Mouse (Mus musculus) thymus, adult 2 months (tissue): ENCODE measurements at regions not wholly inside any gene's neighbourhood (a gene's known extent, or its start where the extent isn't known, plus 50 kb on each side); places are given as distances from the start of the nearest gene placed in this dataset.
"Not testable (repeated sequence)": the region's sequence is repeated elsewhere in the genome, so short reads cannot be mapped to it uniquely, and the experiment has no call there.

ENCODE experiments used
- DNase-seq: peaks from one replicate; pipeline ENCODE4 v3.0.0; 2021
- H3K27ac ChIP-seq: fragments of 200-500 bp; 2 replicates; pipeline ENCODE4 v1.5.1; 2012; ENCODE audit warnings: low read length, control low read depth; ENCODE audit not compliant: control insufficient read depth, insufficient read depth
- H3K27me3 ChIP-seq: fragments of 200-500 bp; 2 replicates; pipeline ENCODE4 v1.6.1; 2012; ENCODE audit warnings: mild to moderate bottlenecking, low read length, moderate library complexity, mixed read lengths; ENCODE audit not compliant: control insufficient read depth, insufficient read depth
- H3K36me3 ChIP-seq: fragments of 200-500 bp; 2 replicates; pipeline ENCODE4 v1.6.1; 2012; ENCODE audit warnings: mild to moderate bottlenecking, low read length, moderate library complexity; ENCODE audit not compliant: control insufficient read depth, insufficient read depth
- H3K4me1 ChIP-seq: fragments of 200-500 bp; replicated peaks from 2 replicates; pipeline ENCODE4 v1.6.1; 2012; ENCODE audit warnings: low read length; ENCODE audit not compliant: control insufficient read depth, insufficient read depth
- H3K4me3 ChIP-seq: fragments of 200-500 bp; 2 replicates; pipeline ENCODE4 v1.5.1; 2012; ENCODE audit warnings: mild to moderate bottlenecking, low read length, control low read depth, moderate library complexity; ENCODE audit not compliant: control insufficient read depth, insufficient read depth
- CTCF ChIP-seq: fragments of 200-500 bp; IDR thresholded peaks from 2 replicates; pipeline ENCODE4 v1.5.1; 2012; ENCODE audit warnings: mild to moderate bottlenecking, control low read depth, low read length, moderate library complexity, borderline replicate concordance; ENCODE audit not compliant: control insufficient read depth, poor library complexity, insufficient read depth; ENCODE audit errors: extremely low read depth
- POLR2A ChIP-seq: fragments of 200-500 bp; IDR thresholded peaks from 2 replicates; pipeline ENCODE4 v1.6.1; 2012; ENCODE audit warnings: mild to moderate bottlenecking, low read length, control low read depth, moderate library complexity; ENCODE audit not compliant: control insufficient read depth, poor library complexity, insufficient read depth; ENCODE audit errors: extremely low read depth
- WGBS: fragments of 180-500 bp; shearing (Covaris S2); methylation state at CpG from one replicate; pipeline ENCODE4 v1.1.7; 2018; 5-methylcytosine and 5-hydroxymethylcytosine counted together

DNA sequence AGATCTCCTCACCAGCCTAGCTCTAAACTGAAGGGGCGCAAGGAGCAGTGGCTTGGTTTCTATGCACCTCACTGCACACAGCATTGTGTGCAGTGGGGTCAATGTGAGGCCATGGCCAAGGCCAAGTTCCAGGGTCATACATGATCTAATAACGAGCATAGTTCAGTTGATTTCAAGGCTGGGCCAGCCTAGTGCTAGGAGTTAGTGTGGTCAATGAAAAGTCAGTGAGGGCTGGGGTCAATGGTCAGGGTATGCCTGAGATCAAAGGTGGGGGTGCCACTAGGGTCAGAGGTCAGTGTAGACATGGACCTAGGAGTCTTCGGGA lies 219.7 kb downstream of the Tpra1 start:
- DNase-seq, result no peak
- Histone ChIP-seq H3K36me3 (no peaks in the 10 kb centered on the region), H3K4me3 (no peak overlapping the region), H3K27me3 (no peaks in the 10 kb centered on the region), H3K4me1 (no peaks in the 10 kb centered on the region), H3K27ac (no peak overlapping the region)
- TF ChIP-seq CTCF (no peak), POLR2A (no peak)
- WGBS, result 94% methylated on average over 3 of the region's 3 CpGs

DNA sequence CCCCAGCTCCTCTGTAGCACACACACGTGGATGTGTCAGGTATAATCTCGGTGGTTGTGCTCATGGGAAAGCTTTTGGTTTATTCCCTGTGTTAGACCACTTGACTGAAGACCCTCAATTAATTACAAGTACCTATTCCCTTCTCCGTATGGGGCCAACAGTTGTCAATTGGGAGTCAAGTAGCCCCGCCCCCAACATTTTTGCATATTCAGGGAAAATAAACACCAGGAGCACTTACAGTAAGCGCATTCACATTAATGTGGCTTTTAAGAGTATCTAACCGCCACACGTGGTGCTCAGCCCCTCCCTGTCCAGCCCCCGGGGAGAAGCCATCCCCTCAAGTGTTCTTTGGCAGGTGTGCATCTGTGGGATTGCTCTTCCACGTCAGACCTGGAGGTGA lies 223.9 kb downstream of the Tpra1 start:
- Histone ChIP-seq H3K27me3 (no peaks in the 10 kb centered on the region), H3K4me1 (no peaks in the 10 kb centered on the region), H3K27ac (no peak overlapping the region), H3K4me3 (no peak overlapping the region), H3K36me3 (no peaks in the 10 kb centered on the region)
- WGBS, result 60% methylated on average over 9 of the region's 9 CpGs
- TF ChIP-seq CTCF, result no peak
- TF ChIP-seq POLR2A, result no peak
- no peak for DNase-seq

DNA sequence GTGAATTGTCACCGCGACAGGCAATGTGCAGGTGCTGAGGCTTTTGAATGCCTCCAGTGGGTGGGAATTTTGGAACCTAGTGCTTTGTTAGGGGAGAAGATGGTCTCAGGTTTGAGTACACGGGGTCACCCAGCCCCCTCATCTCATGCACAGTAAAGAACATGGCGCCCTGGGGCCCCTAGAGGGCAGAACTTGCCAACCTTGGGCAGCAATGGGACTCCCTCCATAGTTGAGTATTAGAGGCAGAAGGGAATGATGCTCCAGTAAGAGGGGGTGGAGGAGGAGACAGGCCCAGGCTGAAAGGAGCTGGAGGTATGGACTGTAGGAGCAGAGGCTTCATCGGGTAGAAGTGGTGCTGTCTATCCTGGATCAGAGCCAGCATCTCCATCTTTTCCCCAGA lies 226.1 kb downstream of the Tpra1 start:
- H3K4me3 ChIP-seq, H3K27ac ChIP-seq, H3K4me1 ChIP-seq, H3K36me3 ChIP-seq, H3K27me3 ChIP-seq, DNase-seq: not testable (repeated sequence)
- 66% methylated on average over 5 of the region's 5 CpGs for WGBS

DNA sequence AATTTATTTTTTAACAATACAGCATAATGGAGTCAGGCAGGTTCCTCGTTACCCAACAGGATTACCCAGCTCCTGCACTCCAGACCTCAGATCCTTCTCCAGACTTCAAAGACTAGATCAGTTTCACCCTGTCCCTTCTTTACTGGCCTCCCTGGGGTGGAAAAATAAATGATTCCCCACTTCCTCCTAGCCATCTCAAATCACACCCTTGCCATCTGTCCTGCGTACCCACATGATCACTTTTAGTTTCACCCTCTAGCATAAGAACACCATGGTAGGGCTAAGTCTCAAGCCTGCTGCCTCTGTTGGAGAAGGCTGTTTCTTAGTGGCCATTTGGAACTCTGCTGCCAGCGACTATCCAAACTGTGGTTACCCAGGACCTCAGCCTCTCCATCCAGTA lies 222.0 kb downstream of the Plxna1 start:
- Histone ChIP-seq H3K4me1 (no peaks in the 10 kb centered on the region), H3K27me3 (no peaks in the 10 kb centered on the region), H3K27ac (no peak overlapping the region), H3K4me3 (no peak overlapping the region), H3K36me3 (no peaks in the 10 kb centered on the region)
- DNase-seq, result no peak
- TF ChIP-seq POLR2A, result no peak
- TF ChIP-seq CTCF, result no peak
- 70% methylated on average over 3 of the region's 3 CpGs for WGBS

DNA sequence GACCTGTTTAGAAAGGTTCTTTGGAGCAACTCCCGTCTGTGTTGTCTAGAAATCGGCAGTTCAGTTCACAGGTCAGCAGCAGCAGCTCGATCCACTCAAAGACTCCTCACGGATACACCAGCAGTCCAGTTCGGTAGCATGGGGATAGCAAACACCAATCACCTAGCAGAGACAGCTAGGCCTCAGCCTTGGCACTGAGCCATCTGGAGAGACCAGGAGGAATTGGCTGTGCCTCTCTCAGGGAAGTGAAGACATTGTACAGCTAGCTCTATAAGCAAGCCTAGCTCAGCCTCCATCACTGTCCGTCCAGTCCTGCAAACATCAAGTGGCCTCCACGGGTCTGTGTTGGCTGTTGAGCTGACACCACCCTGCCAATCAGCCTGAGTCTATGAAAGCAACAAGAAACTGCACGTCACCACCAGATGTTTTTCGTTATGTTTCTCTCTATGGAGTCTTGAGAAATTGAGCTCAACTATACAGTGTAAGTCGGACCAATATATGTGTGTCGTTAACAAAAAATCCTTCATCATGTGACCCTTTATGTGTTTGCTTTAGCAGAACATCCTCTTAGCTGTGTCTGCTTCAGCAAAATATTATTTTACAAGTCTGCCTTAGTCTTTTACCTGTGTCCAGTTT lies 209.3 kb downstream of the Plxna1 start:
- no peaks in the 10 kb centered on the region for H3K27me3 ChIP-seq
- H3K4me3 ChIP-seq, result no peak overlapping the region
- no peak for DNase-seq
- H3K27ac ChIP-seq, result no peak overlapping the region
- H3K4me1 ChIP-seq, result no peaks in the 10 kb centered on the region
- no peaks in the 10 kb centered on the region for H3K36me3 ChIP-seq
- no peak for TF ChIP-seq POLR2A
- 93% methylated on average over 11 of the region's 11 CpGs for whole genome bisulfite sequencing

DNA sequence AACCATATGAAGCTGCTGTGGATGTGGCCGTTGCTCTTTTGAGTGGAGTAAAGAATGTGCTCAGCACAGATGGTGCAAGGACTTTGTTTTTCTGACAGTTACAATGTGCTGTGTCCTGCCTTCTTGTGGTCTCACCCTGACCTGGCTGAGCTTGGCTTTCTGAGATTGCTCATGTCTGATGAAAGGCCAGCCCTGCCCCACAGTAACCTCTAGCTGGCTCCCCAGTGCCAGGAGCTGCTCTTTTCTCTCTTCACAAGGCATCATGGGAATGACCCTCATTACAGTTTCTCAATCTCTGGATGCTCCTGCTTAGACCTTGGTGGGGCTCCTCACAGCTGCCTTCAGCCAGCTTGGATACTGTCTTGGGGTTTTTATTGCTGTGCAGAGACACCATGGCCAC lies 204.9 kb downstream of the Plxna1 start:
- 92% methylated on average over 1 of the region's 1 CpGs for WGBS
- no peak overlapping the region for H3K4me3 ChIP-seq
- H3K36me3 ChIP-seq, result no peaks in the 10 kb centered on the region
- no peak for TF ChIP-seq POLR2A
- TF ChIP-seq CTCF, result no peak
- no peaks in the 10 kb centered on the region for H3K27me3 ChIP-seq
- H3K27ac ChIP-seq, result no peak overlapping the region
- no peaks in the 10 kb centered on the region for H3K4me1 ChIP-seq
- no peak for DNase-seq

DNA sequence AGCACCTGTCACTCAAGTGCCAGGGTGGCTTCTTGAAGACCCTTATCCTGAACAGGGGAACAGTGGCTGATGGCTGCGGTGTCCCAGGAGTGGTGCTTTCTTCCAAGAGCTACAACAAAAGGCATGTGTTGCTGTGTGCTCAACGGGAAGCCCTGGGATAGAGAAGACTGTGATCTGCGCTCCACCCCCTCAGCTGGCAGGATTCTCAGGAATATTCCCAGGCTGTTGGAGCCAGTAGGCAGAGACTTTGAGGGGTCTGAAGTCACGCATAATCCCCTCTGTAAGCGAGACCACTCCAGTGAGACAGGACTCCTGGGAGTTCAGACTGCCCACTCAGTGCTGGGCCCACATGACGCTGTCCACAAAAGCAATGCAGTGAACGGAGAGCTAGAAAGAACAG lies 202.4 kb downstream of the Plxna1 start:
- TF ChIP-seq CTCF (no peak), POLR2A (no peak)
- no peaks in the 10 kb centered on the region for H3K27me3 ChIP-seq
- DNase-seq, result no peak
- no peaks in the 10 kb centered on the region for H3K36me3 ChIP-seq
- WGBS, result 87% methylated on average over 7 of the region's 7 CpGs
- no peaks in the 10 kb centered on the region for H3K4me1 ChIP-seq
- no peak overlapping the region for H3K27ac ChIP-seq
- H3K4me3 ChIP-seq, result no peak overlapping the region

DNA sequence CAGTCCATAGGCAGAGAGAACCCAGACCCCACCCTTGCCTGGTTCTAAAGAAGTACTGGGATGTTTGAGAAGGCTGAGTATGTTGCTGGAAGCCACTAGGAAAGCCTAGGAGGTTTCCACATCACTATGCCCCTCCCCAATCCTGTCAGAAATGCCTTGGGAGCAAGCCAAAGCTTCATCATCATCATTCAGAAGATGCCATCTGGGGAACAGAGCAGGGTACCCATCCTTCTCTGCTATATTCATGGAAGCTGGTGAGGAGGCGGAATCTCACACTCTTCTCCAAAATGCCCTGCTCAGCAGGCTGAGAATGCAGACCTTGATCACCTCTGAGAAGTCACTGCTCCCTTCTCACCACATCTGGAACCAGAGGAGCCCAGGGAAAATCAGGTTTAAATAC lies 200.7 kb downstream of the Plxna1 start:
- DNase-seq, result no peak
- TF ChIP-seq CTCF, result no peak
- no peak for TF ChIP-seq POLR2A
- Histone ChIP-seq H3K36me3 (no peaks in the 10 kb centered on the region), H3K27ac (no peak overlapping the region), H3K4me3 (no peak overlapping the region), H3K27me3 (no peaks in the 10 kb centered on the region), H3K4me1 (no peaks in the 10 kb centered on the region)
- 100% methylated on average over 1 of the region's 1 CpGs for WGBS
